Mouse (Mus musculus) intestine, embryonic 14.5 days (tissue): ENCODE data around the gene Arhgap25. TPM values are rescaled to one million over a fixed set of nuclear protein-coding genes. Genes with fewer than 3 reads are reported as not detected.

Experiments
- ATAC-seq: fragments of 200-750 bp; cut with Nextera tagmentation; replicated peaks from 2 replicates; pipeline ENCODE4 v1.8.0; 2017; ENCODE audit warnings: low read depth, moderate number of reproducible peaks, moderate TSS enrichment, moderate library complexity; ENCODE audit not compliant: low FRiP score, low TSS enrichment
- DNase-seq: peaks from one replicate; pipeline ENCODE4 v3.0.0-alpha.2; 2018; ENCODE audit warnings: low spot score
- H3K27ac ChIP-seq: fragments of 300-500 bp; sonication (generic); 2 replicates; pipeline ENCODE4 v1.5.1; 2014; ENCODE audit warnings: low read depth, mild to moderate bottlenecking, control low read depth
- H3K27me3 ChIP-seq: fragments of 300-500 bp; sonication (generic); replicated peaks from 2 replicates; pipeline ENCODE4 v1.6.1; 2014; ENCODE audit warnings: low read length, control low read depth; ENCODE audit not compliant: control insufficient read depth, insufficient read depth
- H3K36me3 ChIP-seq: fragments of 300-500 bp; sonication (generic); 2 replicates; pipeline ENCODE4 v1.6.1; 2014; ENCODE audit warnings: low read length, control low read depth; ENCODE audit not compliant: control insufficient read depth, insufficient read depth
- H3K4me1 ChIP-seq: fragments of 300-500 bp; sonication (generic); replicated peaks from 2 replicates; pipeline ENCODE4 v1.6.1; 2014; ENCODE audit warnings: low read length, control low read depth, mixed read lengths; ENCODE audit not compliant: control insufficient read depth, insufficient read depth
- H3K4me2 ChIP-seq: fragments of 300-500 bp; sonication (generic); 2 replicates; pipeline ENCODE4 v1.6.1; 2014; ENCODE audit warnings: low read length
- H3K4me3 ChIP-seq: fragments of 300-500 bp; sonication (generic); 2 replicates; pipeline ENCODE4 v1.5.1; 2014; ENCODE audit warnings: low read depth, low read length, control low read depth, mixed read lengths
- H3K9ac ChIP-seq: fragments of 300-500 bp; sonication (generic); 2 replicates; pipeline ENCODE4 v1.6.1; 2014; ENCODE audit warnings: mild to moderate bottlenecking, low read length
- H3K9me3 ChIP-seq: fragments of 300-500 bp; sonication (generic); 2 replicates; pipeline ENCODE4 v1.6.1; 2016; ENCODE audit warnings: low read length, control low read depth; ENCODE audit not compliant: control insufficient read depth
- WGBS: fragments of 180-500 bp; shearing (Covaris S2); extraction: QIAGEN DNeasy Blood & Tissue Kit; methylation state at CpG from one replicate; pipeline ENCODE4 v1.1.7; 2014; 5-methylcytosine and 5-hydroxymethylcytosine counted together
- polyA plus RNA-seq: library from polyadenylated mRNA; unstranded; fragments of >200 nt; fragmentation: Nextera tagmentation; extraction: Ambion mirVana; gene quantifications from 2 replicates; pipeline ENCODE4 v1.2.1, GENCODE M21; 2014

Gene Arhgap25
- polyA plus RNA-seq, 1 experiment from 2014 or later, result 2.7 TPM

DNA sequence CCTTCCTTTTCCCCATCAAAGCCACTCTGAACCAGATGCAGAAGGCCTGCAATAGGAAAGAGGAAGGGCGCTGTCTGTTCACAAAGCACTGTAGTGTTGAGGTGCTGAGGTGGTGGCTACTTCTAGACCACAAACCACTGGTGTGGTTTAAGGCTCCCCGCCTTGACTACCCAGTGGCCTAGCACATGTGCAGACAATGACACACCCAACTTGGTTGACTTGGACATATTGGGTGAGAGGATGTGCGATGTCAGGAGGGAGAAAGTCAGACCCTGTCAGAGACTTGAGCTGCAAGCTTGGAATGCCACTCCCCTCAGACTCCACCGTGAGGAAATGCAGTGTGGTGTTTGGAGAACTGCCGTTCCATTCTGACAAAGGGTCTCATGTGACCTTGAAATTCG is 8.1 kb upstream of the Arhgap25 start:
- no peaks in the 10 kb centered on the region for H3K36me3 ChIP-seq
- 79% methylated on average over 6 of the region's 6 CpGs for WGBS
- no peaks in the 10 kb centered on the region; the same call in none of the 2 replicates for H3K4me1 ChIP-seq
- no peak for ATAC-seq
- H3K9me3 ChIP-seq, result 0 out of 2 replicates have a peak, but pooled peaks cover 3% of the 10 kb centered on the region
- H3K27me3 ChIP-seq, result no peaks in the 10 kb centered on the region
- DNase-seq, result no peak
- H3K4me2 ChIP-seq, result no peak overlapping the region
- H3K27ac ChIP-seq, result no peak overlapping the region
- H3K9ac ChIP-seq, result no peak overlapping the region
- no peak overlapping the region for H3K4me3 ChIP-seq

DNA sequence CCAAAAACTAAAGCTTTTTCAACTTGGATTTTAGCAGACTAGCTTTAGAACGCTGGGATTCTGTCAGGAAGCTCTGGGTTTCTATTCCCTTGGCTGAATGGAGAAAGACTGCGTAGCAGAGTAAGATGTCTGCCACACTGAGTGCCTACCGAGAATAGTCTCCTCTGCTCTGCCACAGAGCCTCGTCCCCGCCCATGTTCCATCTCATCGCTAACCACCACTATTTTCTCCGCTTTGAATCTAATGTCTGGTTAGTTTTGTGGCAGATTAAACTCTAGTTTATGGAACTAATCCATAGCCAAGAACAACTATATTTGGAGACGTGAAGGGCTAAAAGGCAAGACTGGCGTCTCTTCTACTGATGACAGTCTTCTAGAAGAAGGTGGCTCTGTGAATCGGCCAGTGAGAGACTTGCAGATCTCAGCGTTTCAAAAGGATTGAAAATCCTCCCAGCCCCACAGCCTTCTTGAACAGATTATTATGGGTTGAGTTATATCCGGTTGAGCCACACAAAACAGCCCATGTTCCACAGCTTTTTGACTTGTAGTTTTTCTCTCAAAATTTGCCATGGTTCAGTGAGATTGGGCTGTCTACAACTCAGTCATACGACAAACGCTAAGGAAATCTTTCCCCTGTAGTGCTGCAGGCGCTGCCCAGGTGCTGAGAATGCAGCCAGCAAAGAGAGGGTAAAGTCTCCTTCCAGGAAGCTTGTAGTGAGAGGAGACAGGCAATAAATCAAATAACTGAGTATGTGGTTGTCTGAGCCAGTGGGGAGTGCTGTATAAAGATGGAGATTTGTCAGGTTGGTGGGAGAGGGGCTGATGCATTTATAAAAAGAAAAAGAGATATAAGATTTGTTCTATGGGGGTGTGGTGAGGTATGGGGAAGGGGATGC is 5.6 kb upstream of the Arhgap25 start:
- H3K36me3 ChIP-seq, result no peaks in the 10 kb centered on the region
- ATAC-seq (no peak), DNase-seq (no peak)
- no peak overlapping the region for H3K4me2 ChIP-seq
- no peak overlapping the region for H3K9ac ChIP-seq
- no peaks in the 10 kb centered on the region for H3K27me3 ChIP-seq
- 68% methylated on average over 15 of the region's 15 CpGs for WGBS
- H3K4me1 ChIP-seq, result no peaks in the 10 kb centered on the region; the same call in none of the 2 replicates
- no peaks in the 10 kb centered on the region for H3K9me3 ChIP-seq
- H3K4me3 ChIP-seq, result no peak overlapping the region
- no peak overlapping the region for H3K27ac ChIP-seq

DNA sequence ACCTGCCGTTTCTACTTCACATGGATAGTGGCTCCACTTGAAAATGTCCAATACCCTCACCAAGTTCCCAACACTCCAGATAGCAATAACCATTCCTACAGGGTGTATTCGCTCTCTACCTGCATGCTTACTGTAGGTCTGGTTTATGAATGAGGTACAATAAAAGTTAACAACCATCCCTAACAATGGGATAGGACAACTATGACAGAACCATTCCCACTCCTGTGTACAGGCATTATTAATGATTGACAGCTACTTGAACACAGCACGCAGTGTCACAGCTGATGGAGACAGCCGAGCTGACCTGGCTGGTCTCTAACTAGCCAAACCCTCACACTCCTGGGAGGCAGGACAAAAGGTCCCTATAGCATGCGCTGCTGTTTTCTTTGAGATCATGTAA is 4.6 kb upstream of the Arhgap25 start:
- Histone ChIP-seq H3K4me2 (no peak overlapping the region), H3K27ac (no peak overlapping the region), H3K36me3 (no peaks in the 10 kb centered on the region), H3K27me3 (no peaks in the 10 kb centered on the region), H3K9ac (no peak overlapping the region), H3K9me3 (no peaks in the 10 kb centered on the region), H3K4me1 (no peaks in the 10 kb centered on the region; the same call in none of the 2 replicates), H3K4me3 (no peak overlapping the region)
- ATAC-seq, result no peak
- no peak for DNase-seq
- 58% methylated on average over 5 of the region's 5 CpGs for WGBS

DNA sequence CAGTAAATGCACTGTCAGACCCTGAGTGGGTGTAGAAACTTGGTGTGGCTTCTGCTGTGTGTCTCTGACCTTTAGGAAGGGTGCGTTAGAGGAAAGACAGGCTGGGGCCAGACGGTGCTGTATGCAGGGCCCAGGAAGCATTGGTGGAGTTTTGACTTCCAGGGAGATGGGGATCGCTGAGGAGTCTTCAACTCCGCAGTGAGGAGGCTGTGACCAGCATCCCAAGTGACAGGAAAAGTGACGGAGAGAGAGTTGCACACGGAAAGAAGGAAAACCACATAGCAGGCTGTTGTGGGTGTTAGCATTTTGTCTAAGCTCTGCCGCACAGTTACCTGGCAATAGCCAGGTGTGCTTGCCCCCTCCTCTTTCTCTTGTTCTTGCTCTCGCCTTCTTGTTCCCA is 3.2 kb upstream of the Arhgap25 start:
- Histone ChIP-seq H3K4me3 (no peak overlapping the region), H3K27ac (no peak overlapping the region), H3K9me3 (no peaks in the 10 kb centered on the region), H3K27me3 (no peaks in the 10 kb centered on the region), H3K4me1 (no peaks in the 10 kb centered on the region; the same call in 1 of the 2 replicates), H3K4me2 (no peak overlapping the region), H3K9ac (no peak overlapping the region), H3K36me3 (no peaks in the 10 kb centered on the region)
- WGBS, result 77% methylated on average over 8 of the region's 8 CpGs
- DNase-seq (no peak), ATAC-seq (no peak)

DNA sequence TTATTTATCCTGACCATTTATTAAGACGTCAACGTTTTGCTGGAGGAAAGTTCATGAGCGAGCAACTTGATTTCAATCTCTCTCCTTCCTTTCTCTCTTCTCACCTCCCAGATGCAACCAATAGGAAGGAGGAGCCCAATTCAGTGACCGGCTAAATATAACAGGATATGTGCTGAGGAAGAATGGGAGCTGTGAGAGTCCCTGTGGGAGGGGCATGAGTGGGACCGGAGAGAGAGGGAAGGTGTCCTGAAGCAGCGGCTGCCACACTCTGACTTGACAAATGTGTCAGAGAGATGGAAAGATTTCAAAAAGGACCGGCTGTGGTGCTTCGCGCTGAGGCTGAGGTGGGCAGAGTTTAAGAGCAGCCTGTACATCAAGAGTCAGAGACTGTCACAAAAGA is 2.6 kb upstream of the Arhgap25 start:
- Histone ChIP-seq H3K4me3 (no peak overlapping the region), H3K9me3 (no peaks in the 10 kb centered on the region), H3K4me2 (no peak overlapping the region), H3K9ac (no peak overlapping the region), H3K4me1 (no peaks in the 10 kb centered on the region; the same call in 1 of the 2 replicates), H3K27ac (no peak overlapping the region), H3K36me3 (no peaks in the 10 kb centered on the region), H3K27me3 (no peaks in the 10 kb centered on the region)
- DNase-seq (no peak), ATAC-seq (no peak)
- 61% methylated on average over 9 of the region's 9 CpGs for WGBS

DNA sequence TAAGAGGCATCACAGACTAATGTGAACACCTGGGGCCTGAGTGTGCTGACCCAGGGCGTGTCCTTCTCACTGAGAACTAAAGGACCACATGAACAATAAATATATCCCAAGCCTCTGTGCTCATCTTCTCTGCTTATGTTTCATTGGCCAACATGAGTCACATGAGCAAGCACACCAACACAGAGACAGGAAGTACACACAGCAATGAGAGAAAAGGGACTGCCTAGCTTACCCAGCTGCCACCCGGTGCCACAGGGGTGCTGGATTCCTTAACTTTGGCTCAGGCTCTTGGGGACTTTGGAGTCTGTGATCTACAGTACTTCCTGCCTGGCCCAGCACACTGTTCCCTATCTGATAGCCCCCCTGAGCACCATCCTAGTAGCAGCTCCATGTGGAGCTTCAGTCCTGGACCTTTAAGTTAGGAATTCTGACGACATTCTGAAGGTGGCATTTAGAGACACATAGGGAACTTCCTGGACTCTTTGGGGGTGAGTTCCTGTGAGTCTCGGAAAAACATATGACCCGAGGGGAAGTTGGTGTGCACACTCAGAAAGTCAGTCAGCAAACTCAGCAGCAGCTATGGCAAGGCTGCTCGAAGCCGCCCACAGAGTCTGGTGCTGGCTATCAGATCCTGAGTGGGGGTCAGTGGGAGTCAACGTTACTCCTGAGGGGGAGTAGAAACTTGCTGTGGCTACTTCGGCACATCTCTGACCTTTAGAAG is 2.0 kb upstream of the Arhgap25 start:
- Histone ChIP-seq H3K9me3 (no peaks in the 10 kb centered on the region), H3K27ac (no peak overlapping the region), H3K4me3 (no peak overlapping the region), H3K4me2 (no peak overlapping the region), H3K9ac (no peak overlapping the region), H3K27me3 (no peaks in the 10 kb centered on the region), H3K36me3 (no peaks in the 10 kb centered on the region), H3K4me1 (no peaks in the 10 kb centered on the region; the same call in 1 of the 2 replicates)
- ATAC-seq (no peak), DNase-seq (no peak)
- 76% methylated on average over 9 of the region's 9 CpGs for WGBS

DNA sequence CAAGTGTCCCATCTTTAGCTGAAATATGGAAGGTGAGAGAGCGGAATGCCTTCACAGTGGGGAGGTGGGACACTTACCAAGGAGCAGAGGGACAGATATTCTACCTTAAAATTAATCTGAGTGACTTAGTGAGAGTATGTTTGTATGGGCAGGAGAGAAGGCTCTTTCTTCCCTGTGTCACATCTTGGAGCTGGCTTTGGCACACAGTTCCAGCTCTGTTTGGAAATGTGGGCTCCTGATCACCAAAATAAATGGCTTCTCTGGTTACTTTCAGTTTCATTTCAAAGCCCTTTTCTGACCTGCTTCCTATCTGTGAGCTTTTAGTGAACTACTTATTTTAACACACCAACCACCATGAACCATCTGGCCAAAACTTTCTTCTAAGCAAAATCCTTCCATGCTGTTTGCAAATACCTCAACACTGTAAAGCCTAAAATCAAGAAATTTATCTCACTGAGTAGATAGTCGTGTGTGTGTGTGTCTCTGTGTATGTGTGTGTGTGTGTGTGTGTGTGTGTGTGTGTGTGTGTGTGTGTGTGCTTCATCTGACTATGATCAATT is 1.5 kb downstream of the Arhgap25 start:
- no peaks in the 10 kb centered on the region for H3K27me3 ChIP-seq
- H3K4me3 ChIP-seq, result no peak overlapping the region
- WGBS, result 81% methylated on average over 2 of the region's 2 CpGs
- no peaks in the 10 kb centered on the region for H3K4me1 ChIP-seq
- H3K4me2 ChIP-seq, result no peak overlapping the region
- no peak overlapping the region for H3K27ac ChIP-seq
- DNase-seq, result no peak
- no peaks in the 10 kb centered on the region for H3K9me3 ChIP-seq
- H3K36me3 ChIP-seq, result no peaks in the 10 kb centered on the region
- H3K9ac ChIP-seq, result no peak overlapping the region
- ATAC-seq, result no peak

DNA sequence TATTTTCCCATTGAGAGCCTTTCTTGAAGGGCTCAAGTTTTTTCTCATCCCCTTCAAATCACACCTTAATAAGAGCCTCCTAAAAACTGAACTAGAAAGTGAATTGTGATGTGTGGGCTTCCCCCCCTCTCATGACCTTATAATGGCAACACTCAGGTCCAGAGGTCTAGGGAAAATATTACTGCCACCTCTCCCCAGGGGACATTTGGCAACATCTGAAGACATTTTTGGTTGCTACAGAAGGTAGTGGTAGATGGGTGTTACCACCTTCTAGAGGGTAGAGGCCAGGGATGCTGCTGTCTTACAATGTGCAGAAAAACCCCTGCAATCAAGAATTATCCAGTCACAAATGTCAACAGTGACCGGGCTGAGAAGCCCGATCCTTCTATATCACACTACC is 2.7 kb downstream of the Arhgap25 start:
- H3K9me3 ChIP-seq, result no peaks in the 10 kb centered on the region
- no peak for DNase-seq

More for the DNA sequence above, 2.7 kb downstream of the Arhgap25 start:
- no peak overlapping the region for H3K9ac ChIP-seq
- no peak for ATAC-seq
- no peak overlapping the region for H3K4me2 ChIP-seq
- no peak overlapping the region for H3K4me3 ChIP-seq
- WGBS, result 86% methylated on average over 2 of the region's 2 CpGs
- no peaks in the 10 kb centered on the region for H3K27me3 ChIP-seq
- no peak overlapping the region for H3K27ac ChIP-seq
- no peaks in the 10 kb centered on the region for H3K36me3 ChIP-seq
- no peaks in the 10 kb centered on the region for H3K4me1 ChIP-seq
